Comparison of ENCODE assay signal across 20 mouse cellular contexts in genomic region chr10:44723321-44723720, GRCm38 (mm10).
DNase-seq lines count a peak whose midpoint lies in the region; ATAC-seq and TF ChIP-seq lines count a peak whose summit lies in the region.
"Had no signal": no experiment of that assay in that cellular context is flagged by ENCODE, and none has a peak within 500 bp of the region (broad histone marks: within the 10 kb centered on the region; RNA-seq: fewer than 3 reads in every experiment).

No protein-coding gene starts in this region.

- H3K27me3 ChIP-seq in Patski: no peaks in the 10 kb centered on the region
- H3K27me3 ChIP-seq: embryonic facial prominence, embryonic 13.5 days; forebrain, embryonic 13.5 days; hindbrain, embryonic 13.5 days had no signal

- TF ChIP-seq CTCF in Patski (IDR thresholded peaks at IDR 0.05): no peak

- DNase-seq in adrenal gland, adult 2 months: peak; percentile 61
- no peak for DNase-seq in adrenal gland, adult 18-20 months (ENCODE audit: low spot score in 2 of 2)
- DNase-seq in 3T3-L1 (ENCODE audit: low read depth, low spot score) (peak; percentile 15), Patski (ENCODE audit: low read depth, low spot score) (peak; percentile 56)
- peak; percentile 21 for DNase-seq in adrenal gland, postnatal 25 days
- DNase-seq in layer of hippocampus, postnatal 36 days: no peak
- DNase-seq in right cerebral cortex, postnatal 4 days: no peak
- no peak for DNase-seq in ovary, adult 18-20 months (ENCODE audit: low spot score)
- DNase-seq: cerebellum, adult 18-20 months; cerebellum, adult 9-11 months; cerebellum, postnatal 36 days; forebrain, postnatal 0 days; gastrocnemius, postnatal 14 days; heart, postnatal 10 days; heart, postnatal 4 days; kidney, adult 11 months had no signal

- peak; percentile 87 for ATAC-seq in Patski
- ATAC-seq: forebrain, embryonic 13.5 days; forebrain, postnatal 0 days; hindbrain, postnatal 0 days had no signal

- CTCF ChIA-PET in Patski (lab: Charles Lee): interaction anchor here (0.9 kb wide), 1 partner anchor 16 kb away, joined by 3 read pairs; no protein-coding TSS in a partner anchor

- in situ Hi-C loops in Patski (cut with MboI; ENCODE audit: low pct_unique_long_range_greater_than_20kb): no loop called here

- POLR2A ChIA-PET in Patski (lab: Charles Lee): no interaction called here

Comparison
In these comparisons a context has a peak if more than half of its experiments do, and no peak if none do; other contexts are left out.
1. DNase-seq: peak in adrenal gland, adult 2 months (single experiment), 3T3-L1 (single experiment), Patski (single experiment) and adrenal gland, postnatal 25 days (single experiment); none in adrenal gland, adult 18-20 months (0 of 2), layer of hippocampus, postnatal 36 days (0 of 2), right cerebral cortex, postnatal 4 days (single experiment) and ovary, adult 18-20 months (single experiment).